Mouse (Mus musculus) monocyte, adult 5-6 weeks (primary cell): ENCODE data around the gene Vdr. TPM values are rescaled to one million over a fixed set of nuclear protein-coding genes. Genes with fewer than 3 reads are reported as not detected.

ENCODE experiments used
- ATAC-seq: fragments of 153-309, 156-312 bp; replicated peaks from 2 replicates; pipeline ENCODE4 v1.8.0; 2017; ENCODE audit warnings: mild to moderate bottlenecking; ENCODE audit not compliant: low TSS enrichment, insufficient number of reproducible peaks, severe bottlenecking, poor library complexity, low FRiP score
- total RNA-seq: library from RNA; stranded (forward); fragments of 200-1000, 200-491, 200-594 nt; gene quantifications from 3 replicates; pipeline ENCODE4 v1.2.3, GENCODE M21; 2017

The Vdr gene
- total RNA-seq, 1 experiment from 2014 or later: not detected

GRCm38 (mm10) chr15:97860353-97860752, 50.1 kb downstream of the Vdr start:
- no peak for ATAC-seq

GRCm38 (mm10) chr15:97858431-97858830, 52.0 kb downstream of the Vdr start:
- no peak for ATAC-seq

- ATAC-seq: no peak
These were observed 55.9 kb downstream of the Vdr start for GRCm38 (mm10) chr15:97854551-97854950.

- no peak for ATAC-seq
These were observed 56.4 kb downstream of the Vdr start for GRCm38 (mm10) chr15:97854059-97854458.

- 0 out of 2 replicates have a peak, but pooled peaks have one; percentile 13 for ATAC-seq
These were observed 58.1 kb downstream of the Vdr start for GRCm38 (mm10) chr15:97852291-97852690.

- ATAC-seq: no peak
These were observed 59.4 kb downstream of the Vdr start for GRCm38 (mm10) chr15:97851011-97851410.

GRCm38 (mm10) chr15:97850441-97850840, 60.0 kb downstream of the Vdr start:
- ATAC-seq: no peak

- peak; percentile 61 for ATAC-seq
These were observed 61.1 kb downstream of the Vdr start for GRCm38 (mm10) chr15:97849116-97849911.

- no peak for ATAC-seq
These were observed 62.6 kb downstream of the Vdr start for GRCm38 (mm10) chr15:97847866-97848265.

- no peak for ATAC-seq
These were observed 63.1 kb downstream of the Vdr start for GRCm38 (mm10) chr15:97847285-97847684.

GRCm38 (mm10) chr15:97846121-97846882, 64.1 kb downstream of the Vdr start:
- ATAC-seq: no peak

GRCm38 (mm10) chr15:97844037-97845034, 66.1 kb downstream of the Vdr start, which contains the start of gene Hdac7:
Gene Hdac7 (minus strand): TSS chr15:97844502.
- ATAC-seq: no peak

GRCm38 (mm10) chr15:97843247-97843651, 67.2 kb downstream of the Vdr start:
- ATAC-seq: no peak

- ATAC-seq: no peak
These were observed 68.4 kb downstream of the Vdr start for GRCm38 (mm10) chr15:97842058-97842457.

- ATAC-seq: no peak
These were observed 69.0 kb downstream of the Vdr start for GRCm38 (mm10) chr15:97841383-97841782.

GRCm38 (mm10) chr15:97840781-97841180, 69.6 kb downstream of the Vdr start:
- ATAC-seq: no peak

GRCm38 (mm10) chr15:97839991-97840455, 70.4 kb downstream of the Vdr start:
- ATAC-seq: no peak

GRCm38 (mm10) chr15:97839473-97839872, 71.0 kb downstream of the Vdr start:
- ATAC-seq: no peak

GRCm38 (mm10) chr15:97839012-97839411, 71.4 kb downstream of the Vdr start:
- no peak for ATAC-seq
